Mouse (Mus musculus) neural tube, embryonic 13.5 days (tissue): ENCODE data around the gene Slc25a42. TPM values are rescaled to one million over a fixed set of nuclear protein-coding genes. Genes with fewer than 3 reads are reported as not detected.
A peak's percentile ranks its signal among the peaks of the same experiment; 100 is the strongest.
"Not testable (repeated sequence)": the region's sequence is repeated elsewhere in the genome, so short reads cannot be mapped to it uniquely, and the experiment has no call there.

ENCODE experiments used
- ATAC-seq: fragments of 200-750 bp; cut with Nextera tagmentation; 2 replicates; pipeline ENCODE4 v1.8.0; 2017; ENCODE audit warnings: low read depth, mild to moderate bottlenecking, moderate TSS enrichment, moderate library complexity
- H3K27ac ChIP-seq: fragments of 300-500 bp; sonication (generic); replicated peaks from 2 replicates; pipeline ENCODE4 v1.5.1; 2015; ENCODE audit warnings: moderate library complexity, mild to moderate bottlenecking, inconsistent platforms
- H3K27me3 ChIP-seq: fragments of 300-500 bp; sonication (generic); 2 replicates; pipeline ENCODE4 v1.6.1; 2015; ENCODE audit warnings: mild to moderate bottlenecking, inconsistent platforms
- H3K36me3 ChIP-seq: fragments of 300-500 bp; sonication (generic); 2 replicates; pipeline ENCODE4 v1.6.1; 2015; ENCODE audit warnings: mild to moderate bottlenecking, inconsistent platforms
- H3K4me1 ChIP-seq: fragments of 300-500 bp; sonication (generic); replicated peaks from 2 replicates; pipeline ENCODE4 v1.6.1; 2015; ENCODE audit warnings: inconsistent platforms
- H3K4me2 ChIP-seq: fragments of 300-500 bp; sonication (generic); 2 replicates; pipeline ENCODE4 v1.6.1; 2015; ENCODE audit warnings: inconsistent platforms, mild to moderate bottlenecking, moderate library complexity
- H3K4me3 ChIP-seq: fragments of 300-500 bp; sonication (generic); 2 replicates; pipeline ENCODE4 v1.5.1; 2015; ENCODE audit warnings: mild to moderate bottlenecking, inconsistent platforms
- H3K9ac ChIP-seq: fragments of 300-500 bp; sonication (generic); 2 replicates; pipeline ENCODE4 v1.6.1; 2015; ENCODE audit warnings: moderate library complexity, mild to moderate bottlenecking, inconsistent platforms
- H3K9me3 ChIP-seq: fragments of 300-500 bp; sonication (generic); 2 replicates; pipeline ENCODE4 v1.6.1; 2016; ENCODE audit warnings: inconsistent platforms
- whole genome bisulfite sequencing: fragments of 180-500 bp; shearing (Covaris S2); methylation state at CpG from one replicate; pipeline ENCODE4 v1.1.7; 2015; 5-methylcytosine and 5-hydroxymethylcytosine counted together
- polyA plus RNA-seq: library from polyadenylated mRNA; unstranded; fragments of >200 nt; fragmentation: Nextera tagmentation; extraction: Ambion mirVana; gene quantifications from 2 replicates; pipeline ENCODE4 v1.2.1, GENCODE M21; 2015

Gene Slc25a42
- polyA plus RNA-seq, 1 experiment from 2014 or later: 6.4 TPM

GRCm38 (mm10) chr8:70230837-70231236 lies 18.7 kb upstream of the Slc25a42 start:
- no peak for ATAC-seq
- no peak overlapping the region for H3K4me2 ChIP-seq

DNA sequence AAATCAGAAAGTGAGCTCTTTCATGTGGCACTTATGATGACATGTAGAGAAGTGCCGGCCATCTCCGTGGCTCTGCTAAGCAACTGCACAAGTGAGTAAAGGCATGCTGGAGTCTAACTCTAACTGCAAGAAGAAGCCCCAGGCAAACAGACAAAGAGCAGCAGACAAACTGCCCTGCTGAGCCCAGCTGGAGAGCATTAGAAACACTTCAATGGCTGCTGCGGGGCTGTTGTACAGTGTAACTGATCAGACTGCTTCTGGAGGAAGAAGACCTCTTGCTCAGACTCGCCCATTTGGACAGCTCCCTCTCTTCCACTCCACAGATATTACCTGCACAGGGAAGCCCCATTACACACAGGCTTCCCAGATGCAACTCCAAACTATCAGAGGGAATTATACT lies 15.9 kb upstream of the Slc25a42 start:
- peak; percentile 45; the same call in 1 of the 2 replicates for ATAC-seq
- WGBS: 17% methylated on average over 4 of the region's 4 CpGs
- Histone ChIP-seq H3K4me1 (peaks cover 10% of the 10 kb centered on the region), H3K9ac (no peak overlapping the region), H3K27me3 (no peaks in the 10 kb centered on the region), H3K27ac (no peak overlapping the region), H3K4me3 (no peak overlapping the region), H3K4me2 (no peak overlapping the region), H3K36me3 (peaks cover 74% of the 10 kb centered on the region), H3K9me3 (no peaks in the 10 kb centered on the region)

More at GRCm38 (mm10) chr8:70230837-70231236, 18.7 kb upstream of the Slc25a42 start:
- Histone ChIP-seq H3K27me3 (no peaks in the 10 kb centered on the region), H3K4me3 (no peak overlapping the region), H3K36me3 (peaks cover 46% of the 10 kb centered on the region), H3K4me1 (peaks cover 27% of the 10 kb centered on the region), H3K9ac (no peak overlapping the region), H3K9me3 (no peaks in the 10 kb centered on the region), H3K27ac (no peak overlapping the region)
- 96% methylated on average over 9 of the region's 9 CpGs for WGBS

GRCm38 (mm10) chr8:70223341-70223740 lies 11.2 kb upstream of the Slc25a42 start:
- Histone ChIP-seq H3K27me3 (0 out of 2 replicates have a peak, but pooled peaks cover 10% of the 10 kb centered on the region), H3K4me3 (no peak overlapping the region), H3K36me3 (peaks cover 70% of the 10 kb centered on the region), H3K27ac (no peak overlapping the region), H3K4me1 (0 out of 2 replicates have a peak, but pooled peaks cover 4% of the 10 kb centered on the region), H3K9ac (no peak overlapping the region), H3K9me3 (no peaks in the 10 kb centered on the region), H3K4me2 (no peak overlapping the region)
- ATAC-seq: no peak
- WGBS: 53% methylated on average over 6 of the region's 6 CpGs

GRCm38 (mm10) chr8:70222041-70222440 lies 9.9 kb upstream of the Slc25a42 start:
- Histone ChIP-seq H3K9me3 (no peaks in the 10 kb centered on the region), H3K36me3 (peaks cover 60% of the 10 kb centered on the region), H3K9ac (no peak overlapping the region), H3K4me2 (no peak overlapping the region), H3K27me3 (0 out of 2 replicates have a peak, but pooled peaks cover 10% of the 10 kb centered on the region), H3K27ac (no peak overlapping the region), H3K4me3 (no peak overlapping the region), H3K4me1 (0 out of 2 replicates have a peak, but pooled peaks cover 4% of the 10 kb centered on the region)
- no peak for ATAC-seq
- WGBS: 95% methylated on average over 12 of the region's 12 CpGs

- ATAC-seq: no peak
- peaks cover 55% of the 10 kb centered on the region for H3K36me3 ChIP-seq
Observed at GRCm38 (mm10) chr8:70220911-70221310, 8.8 kb upstream of the Slc25a42 start.

DNA sequence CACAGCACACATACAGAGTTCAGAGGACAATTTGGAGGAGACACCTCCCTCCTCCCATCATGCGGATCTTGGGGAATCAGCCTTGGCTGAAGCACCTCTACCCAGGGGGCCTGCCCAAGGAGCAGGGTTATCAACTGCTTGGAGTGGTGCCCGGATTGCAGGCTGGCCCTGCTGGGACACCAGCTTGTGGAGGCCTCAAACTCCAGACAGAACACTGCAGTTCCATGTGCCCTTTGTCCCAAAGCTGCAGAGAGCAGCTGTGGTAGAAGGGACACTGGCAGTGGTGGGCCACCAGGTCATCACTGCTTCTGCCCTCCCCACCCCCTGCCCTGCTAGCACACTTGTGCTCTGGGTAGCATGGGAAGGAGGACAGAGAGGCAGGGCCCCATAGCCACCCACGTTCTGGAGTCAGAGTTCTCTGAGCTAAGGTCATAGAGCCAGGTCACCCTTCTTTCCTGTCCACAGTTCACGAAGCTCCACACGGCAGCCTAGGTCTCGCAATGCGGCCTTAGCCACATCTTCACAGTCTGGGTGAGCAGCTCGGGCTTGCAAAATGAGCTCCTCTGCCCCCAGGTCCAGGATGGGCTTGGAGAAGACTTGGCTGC lies 8.2 kb upstream of the Slc25a42 start:
- no peak overlapping the region for H3K27ac ChIP-seq
- H3K36me3 ChIP-seq: peaks cover 49% of the 10 kb centered on the region
- 0 out of 2 replicates have a peak, but pooled peaks cover 4% of the 10 kb centered on the region for H3K4me1 ChIP-seq
- H3K9me3 ChIP-seq: no peaks in the 10 kb centered on the region
- WGBS: 74% methylated on average over 8 of the region's 8 CpGs
- ATAC-seq: no peak
- H3K4me2 ChIP-seq: no peak overlapping the region
- H3K4me3 ChIP-seq: no peak overlapping the region
- H3K9ac ChIP-seq: no peak overlapping the region
- 0 out of 2 replicates have a peak, but pooled peaks cover 10% of the 10 kb centered on the region for H3K27me3 ChIP-seq

More at GRCm38 (mm10) chr8:70220911-70221310, 8.8 kb upstream of the Slc25a42 start:
- H3K27me3 ChIP-seq: 0 out of 2 replicates have a peak, but pooled peaks cover 10% of the 10 kb centered on the region
- H3K27ac ChIP-seq: no peak overlapping the region
- no peak overlapping the region for H3K9ac ChIP-seq
- H3K4me3 ChIP-seq: no peak overlapping the region
- no peak overlapping the region for H3K4me2 ChIP-seq
- H3K9me3 ChIP-seq: no peaks in the 10 kb centered on the region
- WGBS: 92% methylated on average over 3 of the region's 3 CpGs
- H3K4me1 ChIP-seq: 0 out of 2 replicates have a peak, but pooled peaks cover 4% of the 10 kb centered on the region

GRCm38 (mm10) chr8:70219107-70219684 lies 7.1 kb upstream of the Slc25a42 start:
- Histone ChIP-seq H3K4me3 (no peak overlapping the region), H3K4me1 (0 out of 2 replicates have a peak, but pooled peaks cover 4% of the 10 kb centered on the region), H3K9me3 (no peaks in the 10 kb centered on the region), H3K9ac (no peak overlapping the region; the same call in 1 of the 2 replicates), H3K36me3 (peaks cover 38% of the 10 kb centered on the region), H3K27me3 (0 out of 2 replicates have a peak, but pooled peaks cover 10% of the 10 kb centered on the region), H3K27ac (no peak overlapping the region), H3K4me2 (no peak overlapping the region)
- ATAC-seq: no peak
- WGBS: 60% methylated on average over 5 of the region's 5 CpGs

- ATAC-seq: no peak
- H3K27ac ChIP-seq: no peak overlapping the region
Observed at GRCm38 (mm10) chr8:70217441-70217840, 5.3 kb upstream of the Slc25a42 start.

GRCm38 (mm10) chr8:70216566-70216965 lies 4.5 kb upstream of the Slc25a42 start:
- ATAC-seq: no peak
- WGBS: 53% methylated on average over 1 of the region's 1 CpGs
- 0 out of 2 replicates have a peak, but pooled peaks cover 10% of the 10 kb centered on the region for H3K27me3 ChIP-seq
- H3K36me3 ChIP-seq: peaks cover 12% of the 10 kb centered on the region
- no peak overlapping the region for H3K9ac ChIP-seq
- H3K4me2 ChIP-seq: no peak overlapping the region
- no peaks in the 10 kb centered on the region for H3K9me3 ChIP-seq
- H3K4me1 ChIP-seq: peaks cover 11% of the 10 kb centered on the region
- no peak overlapping the region for H3K27ac ChIP-seq
- H3K4me3 ChIP-seq: no peak overlapping the region

More at GRCm38 (mm10) chr8:70217441-70217840, 5.3 kb upstream of the Slc25a42 start:
- Histone ChIP-seq H3K4me3 (no peak overlapping the region), H3K27me3 (0 out of 2 replicates have a peak, but pooled peaks cover 10% of the 10 kb centered on the region), H3K4me1 (peaks cover 9% of the 10 kb centered on the region), H3K9ac (no peak overlapping the region), H3K36me3 (peaks cover 20% of the 10 kb centered on the region), H3K4me2 (no peak overlapping the region), H3K9me3 (no peaks in the 10 kb centered on the region)

GRCm38 (mm10) chr8:70216161-70216560 lies 4.1 kb upstream of the Slc25a42 start:
- not testable (repeated sequence) for H3K27ac ChIP-seq, H3K4me3 ChIP-seq, H3K36me3 ChIP-seq, H3K9me3 ChIP-seq, ATAC-seq, H3K9ac ChIP-seq, H3K4me2 ChIP-seq
- 70% methylated on average over 3 of the region's 3 CpGs for WGBS
- Histone ChIP-seq H3K27me3 (peaks cover 11% of the 10 kb centered on the region), H3K4me1 (peaks cover 15% of the 10 kb centered on the region)

- no peak overlapping the region for H3K9ac ChIP-seq
- H3K9me3 ChIP-seq: no peaks in the 10 kb centered on the region
- H3K4me1 ChIP-seq: peaks cover 23% of the 10 kb centered on the region
- H3K4me3 ChIP-seq: no peak overlapping the region
- ATAC-seq: no peak
- H3K4me2 ChIP-seq: no peak overlapping the region
- 68% methylated on average over 5 of the region's 5 CpGs for WGBS
- H3K27me3 ChIP-seq: peaks cover 22% of the 10 kb centered on the region
- no peak overlapping the region for H3K27ac ChIP-seq
- no peaks in the 10 kb centered on the region for H3K36me3 ChIP-seq
Observed at GRCm38 (mm10) chr8:70215092-70215491, 3.0 kb upstream of the Slc25a42 start.

DNA sequence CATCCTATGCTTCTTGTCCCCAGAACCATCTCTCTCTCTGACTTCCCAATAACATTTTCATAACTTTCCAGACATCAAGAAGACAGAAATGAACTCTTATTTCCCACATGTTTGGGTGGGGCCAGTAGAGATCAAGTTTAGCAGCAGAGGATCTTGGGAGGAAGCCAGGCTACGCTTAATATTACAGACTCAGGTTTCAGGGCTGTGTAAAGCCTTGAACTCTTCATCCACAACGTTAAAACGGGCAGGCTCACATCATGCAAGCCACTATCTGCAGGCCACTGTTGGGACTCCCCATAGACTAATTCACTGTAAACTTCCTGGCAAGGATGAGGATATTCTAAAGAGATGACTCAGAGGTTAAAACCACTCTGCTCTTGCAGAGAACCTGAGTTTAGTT lies 2.3 kb upstream of the Slc25a42 start:
- Histone ChIP-seq H3K4me2 (no peak overlapping the region), H3K27me3 (peaks cover 27% of the 10 kb centered on the region), H3K4me3 (no peak overlapping the region), H3K36me3 (no peaks in the 10 kb centered on the region), H3K27ac (no peak overlapping the region), H3K9ac (no peak overlapping the region), H3K4me1 (peaks cover 20% of the 10 kb centered on the region), H3K9me3 (no peaks in the 10 kb centered on the region)
- ATAC-seq: no peak
- 76% methylated on average over 3 of the region's 3 CpGs for WGBS
